Mouse (Mus musculus) intestine, embryonic 16.5 days (tissue): ENCODE measurements around the gene Adamtsl1. TPM values are rescaled to one million over a fixed set of nuclear protein-coding genes. Genes with fewer than 3 reads are reported as not detected.

Experiments
- ATAC-seq: fragments of 200-750 bp; cut with Nextera tagmentation; 2 replicates; pipeline ENCODE4 v1.8.0; 2017; ENCODE audit warnings: moderate TSS enrichment, moderate library complexity
- H3K27ac ChIP-seq: fragments of 300-500 bp; sonication (generic); 2 replicates; pipeline ENCODE4 v1.5.1; 2014; ENCODE audit warnings: mild to moderate bottlenecking, low read length
- H3K27me3 ChIP-seq: fragments of 300-500 bp; sonication (generic); replicated peaks from 2 replicates; pipeline ENCODE4 v1.6.1; 2014; ENCODE audit warnings: low read length, control low read depth, mixed read lengths; ENCODE audit not compliant: control insufficient read depth, insufficient read depth
- H3K36me3 ChIP-seq: fragments of 300-500 bp; sonication (generic); 2 replicates; pipeline ENCODE4 v1.6.1; 2014; ENCODE audit warnings: low read length, control low read depth; ENCODE audit not compliant: control insufficient read depth, insufficient read depth
- H3K4me1 ChIP-seq: fragments of 300-500 bp; sonication (generic); 2 replicates; pipeline ENCODE4 v1.6.1; 2014; ENCODE audit warnings: low read length, control low read depth, mixed read lengths; ENCODE audit not compliant: control insufficient read depth, insufficient read depth
- H3K4me2 ChIP-seq: fragments of 300-500 bp; sonication (generic); 2 replicates; pipeline ENCODE4 v1.6.1; 2014; ENCODE audit warnings: low read depth, low read length, control low read depth
- H3K4me3 ChIP-seq: fragments of 300-500 bp; sonication (generic); 2 replicates; pipeline ENCODE4 v1.5.1; 2014; ENCODE audit warnings: mild to moderate bottlenecking, low read length
- H3K9ac ChIP-seq: fragments of 300-500 bp; sonication (generic); 2 replicates; pipeline ENCODE4 v1.6.1; 2014; ENCODE audit warnings: low read depth, low read length
- H3K9me3 ChIP-seq: fragments of 300-500 bp; sonication (generic); 2 replicates; pipeline ENCODE4 v1.6.1; 2016; ENCODE audit warnings: low read length, control low read depth; ENCODE audit not compliant: control insufficient read depth
- WGBS: fragments of 180-500 bp; shearing (Covaris S2); extraction: QIAGEN DNeasy Blood & Tissue Kit; methylation state at CpG from one replicate; pipeline ENCODE4 v1.1.7; 2014; 5-methylcytosine and 5-hydroxymethylcytosine counted together
- polyA plus RNA-seq: library from polyadenylated mRNA; unstranded; fragments of >200 nt; fragmentation: Nextera tagmentation; extraction: Ambion mirVana; gene quantifications from 2 replicates; pipeline ENCODE4 v1.2.1, GENCODE M21; 2015

Gene Adamtsl1
- polyA plus RNA-seq, 1 experiment from 2014 or later = 6.6 TPM

GRCm38 (mm10) chr4:86191195-86191594, 677.2 kb downstream of the Adamtsl1 start:
- H3K4me1 ChIP-seq = no peaks in the 10 kb centered on the region
- H3K9me3 ChIP-seq = no peaks in the 10 kb centered on the region
- no peaks in the 10 kb centered on the region for H3K36me3 ChIP-seq
- H3K27me3 ChIP-seq = no peaks in the 10 kb centered on the region
- H3K27ac ChIP-seq = no peak overlapping the region
- H3K9ac ChIP-seq = no peak overlapping the region
- no peak overlapping the region for H3K4me2 ChIP-seq
- WGBS = 75% methylated on average over 5 of the region's 5 CpGs
- ATAC-seq = no peak
- no peak overlapping the region for H3K4me3 ChIP-seq

- Histone ChIP-seq H3K4me2 (no peak overlapping the region), H3K9me3 (no peaks in the 10 kb centered on the region), H3K4me3 (no peak overlapping the region), H3K27ac (no peak overlapping the region), H3K9ac (no peak overlapping the region), H3K36me3 (no peaks in the 10 kb centered on the region), H3K4me1 (no peaks in the 10 kb centered on the region), H3K27me3 (no peaks in the 10 kb centered on the region)
- no peak for ATAC-seq
- 76% methylated on average over 7 of the region's 7 CpGs for WGBS
Measured at GRCm38 (mm10) chr4:86201766-86202165, 687.8 kb downstream of the Adamtsl1 start.

GRCm38 (mm10) chr4:86203288-86203687, 689.3 kb downstream of the Adamtsl1 start:
- ATAC-seq = no peak
- H3K27ac ChIP-seq = no peak overlapping the region
- H3K9ac ChIP-seq = no peak overlapping the region
- H3K36me3 ChIP-seq = no peaks in the 10 kb centered on the region
- no peak overlapping the region for H3K4me2 ChIP-seq
- no peak overlapping the region for H3K4me3 ChIP-seq
- WGBS = 87% methylated on average over 2 of the region's 2 CpGs
- H3K27me3 ChIP-seq = no peaks in the 10 kb centered on the region
- no peaks in the 10 kb centered on the region for H3K4me1 ChIP-seq
- no peaks in the 10 kb centered on the region for H3K9me3 ChIP-seq

- no peaks in the 10 kb centered on the region for H3K9me3 ChIP-seq
- H3K9ac ChIP-seq = no peak overlapping the region
- H3K4me3 ChIP-seq = no peak overlapping the region
- ATAC-seq = no peak
- H3K27ac ChIP-seq = no peak overlapping the region
- H3K4me2 ChIP-seq = no peak overlapping the region
- no peaks in the 10 kb centered on the region for H3K27me3 ChIP-seq
- WGBS = 54% methylated on average over 5 of the region's 5 CpGs
- no peaks in the 10 kb centered on the region for H3K36me3 ChIP-seq
- no peaks in the 10 kb centered on the region for H3K4me1 ChIP-seq
Measured at GRCm38 (mm10) chr4:86224875-86225274, 710.9 kb downstream of the Adamtsl1 start.

GRCm38 (mm10) chr4:86227096-86227495, 713.1 kb downstream of the Adamtsl1 start:
- no peak overlapping the region for H3K4me3 ChIP-seq
- no peaks in the 10 kb centered on the region for H3K27me3 ChIP-seq
- 52% methylated on average over 1 of the region's 1 CpGs for WGBS
- H3K9ac ChIP-seq = no peak overlapping the region
- no peak overlapping the region for H3K27ac ChIP-seq
- no peak for ATAC-seq
- H3K36me3 ChIP-seq = no peaks in the 10 kb centered on the region
- no peak overlapping the region for H3K4me2 ChIP-seq
- H3K4me1 ChIP-seq = no peaks in the 10 kb centered on the region
- no peaks in the 10 kb centered on the region for H3K9me3 ChIP-seq

GRCm38 (mm10) chr4:86233197-86233596, 719.2 kb downstream of the Adamtsl1 start:
- Histone ChIP-seq H3K36me3 (no peaks in the 10 kb centered on the region), H3K4me3 (no peak overlapping the region), H3K9ac (no peak overlapping the region), H3K4me2 (no peak overlapping the region), H3K27ac (no peak overlapping the region), H3K9me3 (no peaks in the 10 kb centered on the region), H3K27me3 (no peaks in the 10 kb centered on the region), H3K4me1 (no peaks in the 10 kb centered on the region)
- no peak for ATAC-seq
- 69% methylated on average over 3 of the region's 3 CpGs for WGBS

- Histone ChIP-seq H3K9me3 (no peaks in the 10 kb centered on the region), H3K27me3 (no peaks in the 10 kb centered on the region), H3K4me3 (no peak overlapping the region), H3K9ac (no peak overlapping the region), H3K4me2 (no peak overlapping the region), H3K27ac (no peak overlapping the region), H3K36me3 (no peaks in the 10 kb centered on the region), H3K4me1 (no peaks in the 10 kb centered on the region)
- ATAC-seq = no peak
- 74% methylated on average over 2 of the region's 2 CpGs for WGBS
Measured at GRCm38 (mm10) chr4:86241854-86242424, 728.0 kb downstream of the Adamtsl1 start.

- Histone ChIP-seq H3K9ac (no peak overlapping the region), H3K36me3 (no peaks in the 10 kb centered on the region), H3K4me2 (no peak overlapping the region), H3K4me3 (no peak overlapping the region), H3K27ac (no peak overlapping the region), H3K9me3 (no peaks in the 10 kb centered on the region), H3K4me1 (no peaks in the 10 kb centered on the region), H3K27me3 (no peaks in the 10 kb centered on the region)
- WGBS = 59% methylated on average over 2 of the region's 2 CpGs
- no peak for ATAC-seq
Measured at GRCm38 (mm10) chr4:86270085-86270484, 756.1 kb downstream of the Adamtsl1 start.

GRCm38 (mm10) chr4:86273703-86274355, 759.9 kb downstream of the Adamtsl1 start:
- Histone ChIP-seq H3K36me3 (no peaks in the 10 kb centered on the region), H3K9me3 (no peaks in the 10 kb centered on the region), H3K4me1 (peaks cover 5% of the 10 kb centered on the region; the same call in 1 of the 2 replicates), H3K4me2 (no peak overlapping the region), H3K27ac (no peak overlapping the region), H3K9ac (no peak overlapping the region), H3K27me3 (no peaks in the 10 kb centered on the region), H3K4me3 (no peak overlapping the region)
- no peak for ATAC-seq
- 48% methylated on average over 6 of the region's 6 CpGs for WGBS

GRCm38 (mm10) chr4:86274663-86275062, 760.7 kb downstream of the Adamtsl1 start:
- ATAC-seq = no peak
- Histone ChIP-seq H3K27me3 (no peaks in the 10 kb centered on the region), H3K36me3 (no peaks in the 10 kb centered on the region), H3K4me3 (no peak overlapping the region), H3K27ac (no peak overlapping the region), H3K9me3 (no peaks in the 10 kb centered on the region), H3K4me1 (peaks cover 5% of the 10 kb centered on the region; the same call in 1 of the 2 replicates), H3K9ac (no peak overlapping the region), H3K4me2 (no peak overlapping the region)
- 74% methylated on average over 2 of the region's 2 CpGs for WGBS
